Mouse (Mus musculus) kidney, postnatal 36 days (tissue): ENCODE measurements at regions not wholly inside any gene's neighbourhood (a gene's known extent, or its start where the extent isn't known, plus 50 kb on each side); places are given as distances from the start of the nearest gene placed in this dataset.

Experiments
- DNase-seq, 2 experiments: peaks; one replicate each; pipeline ENCODE4 v3.0.0; 2021 to 2022; ENCODE audit warnings: mixed read lengths in 2 of 2

- no peak for DNase-seq
Measured at GRCm38 (mm10) chr1:185089196-185089595, 89.8 kb upstream of the Mark1 start.

DNA sequence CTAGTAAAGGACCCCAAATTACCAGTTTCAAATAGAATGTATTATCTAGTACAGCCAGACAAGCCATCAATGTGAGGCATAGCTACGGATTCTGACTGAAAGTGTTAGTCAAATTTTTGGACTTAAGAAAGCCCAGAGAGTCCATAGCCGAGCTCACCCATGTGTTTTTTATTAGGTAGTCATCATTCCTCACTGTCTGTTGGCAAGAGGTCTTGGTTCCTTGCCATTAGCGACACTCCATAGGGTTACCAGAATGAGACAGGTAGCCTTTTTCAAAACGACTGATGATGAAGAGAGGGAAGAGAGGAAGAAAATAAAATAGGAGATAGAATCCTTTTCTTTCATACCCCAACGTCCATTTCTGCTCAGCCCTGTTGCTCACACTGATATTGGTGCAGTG lies 83.8 kb upstream of the Mark1 start:
- no peak for DNase-seq

DNA sequence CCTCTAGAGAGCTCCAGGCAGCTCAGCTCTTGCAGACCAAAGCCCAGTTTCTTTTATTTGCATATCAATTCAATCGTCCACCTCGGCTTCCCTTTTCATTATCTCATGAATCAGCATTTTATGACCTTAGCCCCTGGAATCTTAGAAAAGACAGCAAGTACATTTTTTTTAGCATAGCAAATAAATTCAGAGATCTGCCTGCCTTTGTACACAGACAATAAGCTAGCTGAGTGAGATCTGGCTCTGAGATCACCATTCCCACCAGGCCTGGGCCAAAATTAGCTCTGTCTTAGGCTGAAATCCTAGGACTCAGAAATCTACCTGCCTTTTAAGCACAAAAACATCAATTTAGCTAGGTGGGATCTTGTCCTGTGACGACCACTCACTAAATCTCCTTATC lies 80.7 kb upstream of the Mark1 start:
- DNase-seq = no peak

- DNase-seq = no peak
Measured at GRCm38 (mm10) chr1:185079331-185079880, 80.0 kb upstream of the Mark1 start.

GRCm38 (mm10) chr1:185074001-185074400 lies 74.6 kb upstream of the Mark1 start:
- DNase-seq = no peak

DNA sequence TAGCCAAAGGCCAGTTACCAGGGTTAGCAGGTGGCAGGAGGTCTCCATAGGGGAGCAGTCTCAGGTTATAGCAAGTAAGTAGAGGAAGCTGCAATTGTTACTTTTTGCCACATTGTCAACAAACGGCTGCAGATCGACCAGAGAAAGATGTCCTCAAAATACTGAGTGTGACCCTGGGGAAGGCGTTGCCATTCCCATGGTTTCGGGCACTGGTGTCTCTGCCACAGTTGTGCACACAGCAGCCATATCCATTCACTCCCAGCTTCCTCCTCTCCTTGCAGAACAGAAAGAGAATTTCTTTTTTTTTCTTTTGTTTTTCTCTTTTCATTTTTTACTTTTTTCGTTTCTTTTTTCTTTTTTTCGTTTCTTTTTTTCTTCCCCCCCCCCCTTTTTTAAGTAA lies 73.4 kb upstream of the Mark1 start:
- DNase-seq = no peak

DNA sequence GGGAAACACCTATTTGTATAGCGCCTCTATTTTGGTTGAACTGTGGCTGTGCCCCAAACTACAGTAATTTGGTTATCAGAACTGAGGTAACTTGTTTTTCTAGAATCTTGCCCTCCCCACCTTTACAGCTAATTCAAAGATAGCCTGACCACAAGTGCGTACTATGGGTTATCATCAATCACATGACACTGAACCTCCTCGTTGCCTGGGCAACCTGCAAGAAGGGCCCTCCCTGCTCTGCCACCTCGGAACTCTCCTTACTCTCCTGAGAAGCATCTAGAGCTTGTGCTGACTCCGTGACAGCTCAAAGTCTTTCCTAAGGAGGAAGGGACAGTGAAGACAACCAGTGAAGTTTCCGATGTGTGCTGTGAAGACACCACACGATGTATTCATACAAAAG lies 72.2 kb upstream of the Mark1 start:
- no peak for DNase-seq

DNA sequence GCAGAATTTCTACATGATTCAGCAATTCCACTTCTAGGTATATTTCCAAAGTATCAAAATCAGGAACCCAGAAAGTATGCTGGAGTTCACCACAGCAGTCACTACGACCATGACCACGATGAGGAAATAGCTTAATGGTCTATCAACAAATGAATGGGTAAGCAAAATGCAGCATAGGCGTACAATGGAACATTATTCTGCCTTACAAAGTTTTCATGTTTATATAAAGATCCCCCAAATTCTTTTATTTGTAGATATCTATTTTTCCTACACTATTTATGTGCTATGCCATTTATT lies 71.4 kb upstream of the Mark1 start:
- no peak for DNase-seq

- DNase-seq = no peak
Measured at GRCm38 (mm10) chr1:185070062-185070852, 70.9 kb upstream of the Mark1 start.

DNA sequence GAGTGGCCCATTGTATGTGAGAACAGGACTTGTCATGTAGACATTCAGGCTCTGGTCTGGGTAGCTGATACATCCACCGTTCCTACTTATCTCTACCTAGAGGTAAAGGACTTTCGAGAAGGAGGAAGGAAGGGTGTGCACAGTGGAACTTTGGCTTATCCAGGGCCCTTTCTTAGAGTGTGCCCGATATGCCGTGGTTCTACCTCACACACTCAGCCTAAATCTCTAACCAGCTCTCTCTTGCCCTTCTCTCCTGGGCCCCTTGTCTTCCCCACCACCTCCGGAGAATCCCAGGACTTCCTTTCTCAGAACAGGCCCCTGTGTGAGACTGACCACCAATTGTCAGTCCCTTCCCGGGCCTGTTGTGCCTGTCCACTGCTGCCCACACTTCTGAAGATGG lies 68.8 kb upstream of the Mark1 start:
- DNase-seq = no peak

DNA sequence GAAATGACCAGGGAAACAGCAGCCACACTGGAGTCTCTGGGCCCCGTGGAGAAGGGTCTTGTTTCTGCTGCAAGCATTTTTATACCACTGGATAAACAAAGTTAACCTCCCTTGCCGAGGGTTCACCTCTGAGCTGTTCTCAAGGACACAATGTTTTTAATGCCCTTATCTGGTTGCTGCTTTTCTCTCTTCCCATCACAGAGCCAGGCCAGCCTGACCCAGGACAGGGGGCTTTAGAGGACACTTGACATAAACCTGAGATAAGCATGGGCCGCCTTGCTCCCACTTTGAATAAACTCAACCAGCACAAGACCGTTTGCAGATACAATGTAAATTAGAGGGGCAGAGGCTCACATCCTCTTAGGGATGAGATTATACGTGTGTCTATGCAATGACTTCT lies 68.3 kb upstream of the Mark1 start:
- no peak for DNase-seq

DNA sequence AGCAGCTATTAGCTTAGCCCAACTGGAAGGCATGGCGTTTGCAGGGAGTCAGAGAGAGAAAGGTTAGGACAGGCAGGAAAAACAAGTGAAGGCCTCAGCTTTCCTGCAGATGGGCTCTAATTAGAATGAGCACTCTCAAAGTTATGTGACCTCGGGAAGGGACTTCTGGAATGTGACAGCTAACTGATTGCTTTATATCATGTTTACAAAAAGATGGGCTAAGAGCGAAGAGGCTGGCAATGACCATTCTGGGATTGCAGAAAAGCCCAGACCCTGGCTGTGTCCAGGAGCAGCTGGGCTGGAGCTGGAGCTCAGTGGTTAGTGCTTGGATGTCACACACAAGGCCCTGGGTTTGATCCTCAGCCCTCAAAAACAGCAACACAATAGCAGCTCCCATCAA lies 65.7 kb upstream of the Mark1 start:
- DNase-seq = no peak

GRCm38 (mm10) chr1:185062103-185062502 lies 62.7 kb upstream of the Mark1 start:
- DNase-seq = no peak

DNA sequence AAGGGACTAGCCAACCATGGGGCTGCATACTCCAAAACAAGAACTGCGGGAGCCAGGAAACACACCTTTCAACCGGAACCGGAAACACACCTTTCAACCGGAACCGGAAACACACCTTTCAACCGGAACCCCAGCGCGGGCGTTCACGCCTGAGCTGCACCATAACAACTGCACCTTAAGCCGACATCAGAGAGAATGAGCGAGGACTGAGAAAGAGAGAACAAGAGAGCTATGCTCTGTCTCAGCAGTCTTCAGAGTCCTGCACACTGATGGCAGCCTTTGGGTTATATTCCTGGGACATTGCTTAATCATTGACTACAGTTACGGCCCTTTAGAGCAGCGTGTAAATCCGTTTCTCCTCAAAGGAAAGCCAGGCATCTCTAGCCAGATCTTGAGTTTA lies 58.1 kb upstream of the Mark1 start:
- peak; percentile 31 to 61 for DNase-seq

GRCm38 (mm10) chr1:185052700-185053099 lies 53.3 kb upstream of the Mark1 start:
- DNase-seq = no peak

- DNase-seq = no peak
Measured at GRCm38 (mm10) chr1:185049980-185050379, 50.6 kb upstream of the Mark1 start.
